Mouse (Mus musculus): ENCODE results near the gene Rab20. TPM values are rescaled to one million over a fixed set of nuclear protein-coding genes. Genes with fewer than 3 reads are reported as not detected.

The Rab20 gene
- total RNA-seq, 2 experiments from 2014 or later: 0.25 TPM; not detected in 1

GRCm38 (mm10) chr8:11463541-11463888 is 15.0 kb downstream of the Rab20 start:
- Histone ChIP-seq H3K27ac (no peak overlapping the region), H3K4me3 (no peak overlapping the region)
- TF ChIP-seq CTCF (IDR thresholded peaks at IDR 0.05): no peak
- intact Hi-C loops (cut with DNase I): no loop called here
- no peak for DNase-seq (ENCODE audit: extremely low spot score in 1 of 2, low spot score in 2 of 2)

GRCm38 (mm10) chr8:11462641-11463040 is 15.9 kb downstream of the Rab20 start:
- no peak for DNase-seq (ENCODE audit: extremely low spot score in 1 of 2, low spot score in 2 of 2)
- intact Hi-C loops (cut with DNase I): no loop called here
- TF ChIP-seq CTCF (IDR thresholded peaks at IDR 0.05): no peak

GRCm38 (mm10) chr8:11461847-11462246 is 16.7 kb downstream of the Rab20 start:
- no peak for TF ChIP-seq CTCF (IDR thresholded peaks at IDR 0.05)
- Histone ChIP-seq H3K4me3 (no peak overlapping the region), H3K27ac (no peak overlapping the region)
- intact Hi-C loops (cut with DNase I): no loop called here
- no peak for DNase-seq (ENCODE audit: extremely low spot score in 1 of 2, low spot score in 2 of 2)

More at GRCm38 (mm10) chr8:11462641-11463040, 15.9 kb downstream of the Rab20 start:
- Histone ChIP-seq H3K4me3 (no peak overlapping the region), H3K27ac (no peak overlapping the region)

GRCm38 (mm10) chr8:11460934-11461333 is 17.6 kb downstream of the Rab20 start:
- no peak for DNase-seq (ENCODE audit: extremely low spot score in 1 of 2, low spot score in 2 of 2)
- intact Hi-C loops (cut with DNase I): no loop called here
- Histone ChIP-seq H3K27ac (no peak overlapping the region), H3K4me3 (no peak overlapping the region)
- no peak for TF ChIP-seq CTCF (IDR thresholded peaks at IDR 0.05)

- DNase-seq (ENCODE audit: extremely low spot score in 1 of 2, low spot score in 2 of 2): no peak
- intact Hi-C loops (cut with DNase I): no loop called here
- no peak for TF ChIP-seq CTCF (IDR thresholded peaks at IDR 0.05)
- Histone ChIP-seq H3K27ac (no peak overlapping the region), H3K4me3 (no peak overlapping the region)
Observed at GRCm38 (mm10) chr8:11459016-11459415, 19.5 kb downstream of the Rab20 start.

- no peak for DNase-seq (ENCODE audit: extremely low spot score in 1 of 2, low spot score in 2 of 2)
- no peak overlapping the region for H3K27ac ChIP-seq
- TF ChIP-seq CTCF (IDR thresholded peaks at IDR 0.05): no peak
- intact Hi-C loops (cut with DNase I): no loop called here
- H3K4me3 ChIP-seq: no peak overlapping the region
Observed at GRCm38 (mm10) chr8:11457981-11458836, 20.3 kb downstream of the Rab20 start.

GRCm38 (mm10) chr8:11457278-11457677 is 21.2 kb downstream of the Rab20 start:
- intact Hi-C loops (cut with DNase I): no loop called here
- no peak for DNase-seq (ENCODE audit: extremely low spot score in 1 of 2, low spot score in 2 of 2)
- no peak for TF ChIP-seq CTCF (IDR thresholded peaks at IDR 0.05)
- Histone ChIP-seq H3K27ac (no peak overlapping the region), H3K4me3 (no peak overlapping the region)

GRCm38 (mm10) chr8:11454228-11454627 is 24.3 kb downstream of the Rab20 start:
- Histone ChIP-seq H3K4me3 (no peak overlapping the region), H3K27ac (no peak overlapping the region)
- no peak for DNase-seq (ENCODE audit: extremely low spot score in 1 of 2, low spot score in 2 of 2)
- TF ChIP-seq CTCF (IDR thresholded peaks at IDR 0.05): no peak
- intact Hi-C loops (cut with DNase I): no loop called here

- no peak for DNase-seq (ENCODE audit: extremely low spot score in 1 of 2, low spot score in 2 of 2)
- no peak overlapping the region for H3K27ac ChIP-seq
- H3K4me3 ChIP-seq: no peak overlapping the region
- no peak for TF ChIP-seq CTCF (IDR thresholded peaks at IDR 0.05)
- intact Hi-C loops (cut with DNase I): no loop called here
Observed at GRCm38 (mm10) chr8:11452974-11453373, 25.5 kb downstream of the Rab20 start.

GRCm38 (mm10) chr8:11452559-11452958 is 26.0 kb downstream of the Rab20 start:
- no peak for DNase-seq (ENCODE audit: extremely low spot score in 1 of 2, low spot score in 2 of 2)
- TF ChIP-seq CTCF (IDR thresholded peaks at IDR 0.05): no peak
- Histone ChIP-seq H3K4me3 (no peak overlapping the region), H3K27ac (no peak overlapping the region)
- intact Hi-C loops (cut with DNase I): no loop called here

GRCm38 (mm10) chr8:11452152-11452551 is 26.4 kb downstream of the Rab20 start:
- TF ChIP-seq CTCF (IDR thresholded peaks at IDR 0.05): no peak
- DNase-seq (ENCODE audit: extremely low spot score in 1 of 2, low spot score in 2 of 2): no peak
- H3K4me3 ChIP-seq: no peak overlapping the region
- intact Hi-C loops (cut with DNase I): no loop called here
- H3K27ac ChIP-seq: no peak overlapping the region

GRCm38 (mm10) chr8:11450184-11451113 is 28.1 kb downstream of the Rab20 start:
- Histone ChIP-seq H3K27ac (no peak overlapping the region), H3K4me3 (no peak overlapping the region)
- intact Hi-C loops (cut with DNase I): loop anchor here (1.0 kb wide), 1 partner anchor 36 kb away; no protein-coding TSS in a partner anchor
- no peak for DNase-seq (ENCODE audit: extremely low spot score in 1 of 2, low spot score in 2 of 2)
- TF ChIP-seq CTCF (IDR thresholded peaks at IDR 0.05): peak; percentile 67
